Mouse (Mus musculus) stomach, embryonic 15.5 days (tissue): ENCODE data around the gene Aldh6a1. TPM values are rescaled to one million over a fixed set of nuclear protein-coding genes. Genes with fewer than 3 reads are reported as not detected.

Experiments used
- ATAC-seq: fragments of 200-750 bp; cut with Nextera tagmentation; 2 replicates; pipeline ENCODE4 v1.8.0; 2017; ENCODE audit warnings: low read depth, moderate number of reproducible peaks, moderate TSS enrichment; ENCODE audit not compliant: insufficient read depth, low FRiP score
- H3K27ac ChIP-seq: fragments of 300-500 bp; sonication (generic); 2 replicates; pipeline ENCODE4 v1.5.1; 2015; ENCODE audit warnings: mild to moderate bottlenecking, inconsistent platforms
- H3K27me3 ChIP-seq: fragments of 300-500 bp; sonication (generic); replicated peaks from 2 replicates; pipeline ENCODE4 v1.6.1; 2015; ENCODE audit warnings: inconsistent platforms
- H3K36me3 ChIP-seq: fragments of 300-500 bp; sonication (generic); 2 replicates; pipeline ENCODE4 v1.6.1; 2015; ENCODE audit warnings: inconsistent platforms
- H3K4me1 ChIP-seq: fragments of 300-500 bp; sonication (generic); 2 replicates; pipeline ENCODE4 v1.6.1; 2015; ENCODE audit warnings: inconsistent platforms
- H3K4me2 ChIP-seq: fragments of 300-500 bp; sonication (generic); 2 replicates; pipeline ENCODE4 v1.6.1; 2015; ENCODE audit warnings: mild to moderate bottlenecking, inconsistent platforms
- H3K4me3 ChIP-seq: fragments of 300-500 bp; sonication (generic); replicated peaks from 2 replicates; pipeline ENCODE4 v1.5.1; 2015; ENCODE audit warnings: inconsistent platforms
- H3K9ac ChIP-seq: fragments of 300-500 bp; sonication (generic); 2 replicates; pipeline ENCODE4 v1.6.1; 2015; ENCODE audit warnings: inconsistent platforms
- H3K9me3 ChIP-seq: fragments of 300-500 bp; sonication (generic); 2 replicates; pipeline ENCODE4 v1.6.1; 2016; ENCODE audit warnings: inconsistent platforms
- WGBS: fragments of 180-500 bp; shearing (Covaris S2); methylation state at CpG from one replicate; pipeline ENCODE4 v1.1.7; 2015; 5-methylcytosine and 5-hydroxymethylcytosine counted together
- polyA plus RNA-seq: library from polyadenylated mRNA; unstranded; fragments of >200 nt; fragmentation: Nextera tagmentation; extraction: Ambion mirVana; gene quantifications from 2 replicates; pipeline ENCODE4 v1.2.1, GENCODE M21; 2015

Aldh6a1 gene
- polyA plus RNA-seq, 1 experiment from 2014 or later, result 35.4 TPM

DNA sequence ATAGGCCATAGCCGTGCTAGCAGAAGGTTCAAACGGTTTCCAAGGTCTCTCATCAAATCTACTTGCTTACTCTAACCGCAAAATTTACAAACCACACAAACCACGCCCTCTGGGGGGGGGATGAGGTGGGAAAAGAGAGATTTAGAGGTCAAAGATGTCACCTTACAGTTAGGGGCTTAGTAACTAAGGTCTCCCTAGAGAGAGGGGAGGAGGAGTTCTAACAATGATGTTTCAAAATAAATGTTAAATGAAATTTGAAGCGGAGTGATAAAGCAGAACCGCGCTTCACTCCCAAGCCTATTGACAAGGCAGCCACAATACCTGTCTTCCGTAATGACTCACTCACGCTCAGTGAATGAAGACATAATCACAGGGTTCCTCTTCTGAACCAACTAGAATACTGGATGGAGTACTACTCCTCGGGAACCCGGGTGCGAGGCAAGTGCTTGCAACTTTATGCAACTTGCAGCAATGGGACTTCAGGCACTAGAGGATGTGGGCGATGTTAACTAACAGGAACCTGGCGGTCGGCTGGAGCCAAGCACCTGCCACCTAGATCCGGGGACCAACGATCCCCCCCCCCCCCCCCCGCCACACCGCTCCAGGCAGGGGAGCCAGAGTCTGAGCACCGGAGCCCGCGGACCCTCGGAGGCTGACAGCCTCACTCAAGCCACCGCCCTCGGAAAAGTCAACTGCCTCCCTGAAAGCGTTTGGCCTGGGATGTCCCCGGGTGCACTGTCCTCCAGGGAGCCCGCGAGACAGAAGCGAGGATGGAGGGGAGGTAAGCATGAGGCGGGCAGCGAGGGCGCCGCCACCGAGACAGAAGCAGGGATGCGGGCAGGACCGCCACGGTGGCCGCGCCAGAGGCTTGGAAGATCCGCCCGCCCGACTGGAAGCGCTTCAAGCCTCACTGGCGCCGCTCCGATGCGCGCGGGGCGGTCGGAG is 42.7 kb downstream of the Aldh6a1 start:
- 0 out of 2 replicates have a peak, but pooled peaks cover 2% of the 10 kb centered on the region for H3K4me1 ChIP-seq
- H3K9ac ChIP-seq, result peak overlapping the region; percentile 68
- 1% methylated on average over 50 of the region's 52 CpGs for WGBS
- peak overlapping the region; percentile 81 for H3K27ac ChIP-seq
- no peaks in the 10 kb centered on the region for H3K36me3 ChIP-seq
- H3K4me3 ChIP-seq, result peak overlapping the region; percentile 79
- peak overlapping the region; percentile 96 for H3K4me2 ChIP-seq
- H3K27me3 ChIP-seq, result no peaks in the 10 kb centered on the region
- ATAC-seq, result peak; percentile 47
- H3K9me3 ChIP-seq, result no peaks in the 10 kb centered on the region

DNA sequence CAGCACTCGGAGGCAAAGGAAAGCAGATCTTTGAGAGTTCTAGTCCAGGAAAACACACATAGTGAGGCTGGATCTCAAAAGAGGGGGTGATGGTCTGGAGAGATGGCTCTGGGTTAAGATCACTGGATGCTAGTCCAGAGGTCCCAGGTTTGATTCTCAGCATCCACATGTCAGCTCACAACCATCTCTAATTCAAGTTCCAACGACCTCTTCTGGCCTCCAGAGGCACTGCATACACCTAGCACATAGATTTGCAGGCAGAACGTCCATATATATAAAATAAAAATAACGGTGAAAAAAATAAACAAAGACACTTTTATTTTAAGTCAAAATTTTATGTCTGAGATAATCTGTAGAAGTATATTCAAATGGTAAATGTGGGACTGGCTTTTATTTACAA is 43.5 kb downstream of the Aldh6a1 start:
- H3K27me3 ChIP-seq, result no peaks in the 10 kb centered on the region
- H3K4me1 ChIP-seq, result 0 out of 2 replicates have a peak, but pooled peaks cover 2% of the 10 kb centered on the region
- no peak overlapping the region for H3K4me2 ChIP-seq
- H3K27ac ChIP-seq, result no peak overlapping the region
- no peak for ATAC-seq
- WGBS, result 57% methylated on average over 4 of the region's 4 CpGs
- H3K9ac ChIP-seq, result no peak overlapping the region
- no peak overlapping the region for H3K4me3 ChIP-seq
- H3K36me3 ChIP-seq, result no peaks in the 10 kb centered on the region
- H3K9me3 ChIP-seq, result no peaks in the 10 kb centered on the region

- Histone ChIP-seq H3K9me3 (no peaks in the 10 kb centered on the region), H3K36me3 (no peaks in the 10 kb centered on the region), H3K9ac (no peak overlapping the region), H3K27me3 (no peaks in the 10 kb centered on the region), H3K27ac (no peak overlapping the region), H3K4me1 (0 out of 2 replicates have a peak, but pooled peaks cover 6% of the 10 kb centered on the region), H3K4me3 (no peak overlapping the region), H3K4me2 (no peak overlapping the region)
- WGBS, result 88% methylated on average over 6 of the region's 6 CpGs
- no peak for ATAC-seq
Measured at GRCm38 (mm10) chr12:84404541-84404940, 46.3 kb downstream of the Aldh6a1 start.

DNA sequence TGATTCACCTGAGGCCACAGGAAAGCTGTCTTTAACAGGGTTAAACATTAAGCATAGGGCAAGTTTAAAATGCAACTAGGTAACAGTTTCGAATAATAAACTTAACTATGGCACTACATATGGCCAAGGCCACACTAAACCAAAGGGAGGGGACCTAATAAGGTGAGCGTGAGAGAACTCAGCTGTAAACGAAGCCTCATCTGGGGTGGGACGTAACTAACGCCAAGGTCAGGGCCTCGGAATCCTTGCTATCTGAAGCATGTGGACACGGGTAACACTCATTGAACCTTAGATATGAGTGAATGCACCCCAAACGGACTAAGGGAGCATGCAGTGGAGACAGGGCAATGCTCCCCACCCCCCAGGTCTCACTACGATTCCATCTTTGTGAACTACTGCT is 47.9 kb downstream of the Aldh6a1 start:
- Histone ChIP-seq H3K27me3 (no peaks in the 10 kb centered on the region), H3K27ac (no peak overlapping the region), H3K36me3 (no peaks in the 10 kb centered on the region), H3K4me1 (0 out of 2 replicates have a peak, but pooled peaks cover 6% of the 10 kb centered on the region), H3K4me2 (no peak overlapping the region), H3K9me3 (no peaks in the 10 kb centered on the region), H3K9ac (no peak overlapping the region), H3K4me3 (no peak overlapping the region)
- WGBS, result 62% methylated on average over 9 of the region's 9 CpGs
- no peak for ATAC-seq

- H3K9me3 ChIP-seq, result no peaks in the 10 kb centered on the region
- no peak overlapping the region for H3K9ac ChIP-seq
- no peak overlapping the region for H3K4me3 ChIP-seq
- peak overlapping the region; percentile 68; the same call in 1 of the 2 replicates for H3K27ac ChIP-seq
- no peaks in the 10 kb centered on the region for H3K36me3 ChIP-seq
- 28% methylated on average over 3 of the region's 3 CpGs for WGBS
- ATAC-seq, result peak; percentile 57; the same call in 1 of the 2 replicates
- H3K27me3 ChIP-seq, result no peaks in the 10 kb centered on the region
- H3K4me1 ChIP-seq, result 0 out of 2 replicates have a peak, but pooled peaks cover 4% of the 10 kb centered on the region
- H3K4me2 ChIP-seq, result no peak overlapping the region
Measured at GRCm38 (mm10) chr12:84400653-84401052, 50.2 kb downstream of the Aldh6a1 start.

- Histone ChIP-seq H3K9me3 (no peaks in the 10 kb centered on the region), H3K27me3 (no peaks in the 10 kb centered on the region), H3K27ac (peak overlapping the region; percentile 68), H3K4me3 (no peak overlapping the region), H3K9ac (no peak overlapping the region), H3K4me1 (0 out of 2 replicates have a peak, but pooled peaks cover 4% of the 10 kb centered on the region), H3K4me2 (no peak overlapping the region), H3K36me3 (no peaks in the 10 kb centered on the region)
- no peak for ATAC-seq
- WGBS, result 66% methylated on average over 3 of the region's 3 CpGs
Measured at GRCm38 (mm10) chr12:84400068-84400467, 50.7 kb downstream of the Aldh6a1 start.

DNA sequence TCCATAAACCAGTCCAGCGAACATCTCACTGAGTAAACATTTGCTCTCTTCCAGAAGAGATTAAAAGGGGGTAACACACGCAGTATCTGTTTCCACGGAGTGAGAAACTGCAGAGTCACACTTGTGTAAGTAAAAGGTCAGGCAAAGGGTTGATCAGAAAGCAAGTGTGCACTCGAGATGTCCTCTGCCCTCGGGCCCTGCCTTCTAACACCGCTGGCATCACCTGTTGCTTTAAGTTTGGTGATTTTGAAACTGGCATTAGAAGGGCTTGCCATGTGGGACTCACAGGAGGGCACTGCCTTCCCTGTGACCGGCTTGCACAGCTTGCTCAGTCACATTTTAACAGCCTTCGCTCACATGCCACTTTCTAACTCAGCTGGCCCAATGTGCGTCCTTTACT is 51.1 kb downstream of the Aldh6a1 start:
- Histone ChIP-seq H3K4me2 (no peak overlapping the region), H3K4me1 (0 out of 2 replicates have a peak, but pooled peaks cover 4% of the 10 kb centered on the region), H3K27me3 (no peaks in the 10 kb centered on the region), H3K4me3 (no peak overlapping the region), H3K9ac (no peak overlapping the region), H3K36me3 (no peaks in the 10 kb centered on the region), H3K9me3 (no peaks in the 10 kb centered on the region), H3K27ac (peak overlapping the region; percentile 68)
- ATAC-seq, result 0 out of 2 replicates have a peak, but pooled peaks have one; percentile 2
- 51% methylated on average over 9 of the region's 9 CpGs for WGBS

DNA sequence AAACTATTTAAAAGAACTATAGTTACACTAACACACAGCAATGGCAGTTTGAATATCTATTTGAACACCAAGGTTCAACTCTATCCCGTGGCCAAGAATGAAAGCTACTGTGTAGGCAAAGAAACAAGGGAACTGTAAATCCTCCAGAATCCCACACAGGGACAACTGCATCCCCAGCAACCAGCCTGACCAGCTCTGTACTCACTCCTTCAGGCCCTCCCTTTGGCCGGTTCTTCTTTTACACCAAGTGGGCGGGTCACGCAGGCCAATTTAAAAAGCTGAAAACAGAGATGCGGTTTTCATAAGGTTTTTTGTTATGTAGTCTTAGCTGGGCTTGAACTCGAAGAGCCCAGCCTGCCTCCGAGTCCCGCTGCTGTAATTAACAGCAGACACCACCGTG is 51.7 kb downstream of the Aldh6a1 start:
- WGBS, result 70% methylated on average over 9 of the region's 9 CpGs
- H3K4me2 ChIP-seq, result no peak overlapping the region
- no peaks in the 10 kb centered on the region for H3K36me3 ChIP-seq
- no peak for ATAC-seq
- 0 out of 2 replicates have a peak, but pooled peaks cover 4% of the 10 kb centered on the region for H3K4me1 ChIP-seq
- H3K27me3 ChIP-seq, result no peaks in the 10 kb centered on the region
- no peak overlapping the region for H3K4me3 ChIP-seq
- H3K27ac ChIP-seq, result peak overlapping the region; percentile 68
- no peak overlapping the region for H3K9ac ChIP-seq
- H3K9me3 ChIP-seq, result no peaks in the 10 kb centered on the region

- no peak for ATAC-seq
Measured at GRCm38 (mm10) chr12:84398629-84399028, 52.2 kb downstream of the Aldh6a1 start.

DNA sequence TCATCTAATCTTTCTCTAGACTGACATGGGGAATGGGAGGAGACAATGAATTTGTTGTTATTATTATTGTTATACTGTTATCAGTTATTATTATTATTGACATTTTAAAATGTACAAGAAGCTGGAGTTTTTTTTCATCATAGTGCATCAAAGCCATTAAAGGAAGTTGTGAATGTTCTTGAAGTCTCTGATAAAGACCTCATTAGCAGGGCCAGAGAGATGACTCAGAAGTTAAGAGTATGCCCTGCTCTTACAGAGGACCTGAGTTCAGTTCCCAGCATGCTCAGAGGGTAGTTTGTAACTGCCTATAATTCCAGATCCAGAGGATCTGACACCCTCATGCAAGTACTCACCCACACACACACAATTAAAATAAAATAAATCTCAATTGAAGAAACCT is 53.1 kb downstream of the Aldh6a1 start:
- Histone ChIP-seq H3K9me3 (no peaks in the 10 kb centered on the region), H3K27ac (no peak overlapping the region), H3K36me3 (no peaks in the 10 kb centered on the region), H3K4me3 (no peak overlapping the region), H3K4me1 (0 out of 2 replicates have a peak, but pooled peaks cover 4% of the 10 kb centered on the region), H3K27me3 (no peaks in the 10 kb centered on the region), H3K4me2 (no peak overlapping the region), H3K9ac (no peak overlapping the region)
- no peak for ATAC-seq

More at GRCm38 (mm10) chr12:84398629-84399028, 52.2 kb downstream of the Aldh6a1 start:
- Histone ChIP-seq H3K9me3 (no peaks in the 10 kb centered on the region), H3K4me2 (no peak overlapping the region), H3K36me3 (no peaks in the 10 kb centered on the region), H3K27me3 (no peaks in the 10 kb centered on the region), H3K9ac (no peak overlapping the region), H3K4me1 (0 out of 2 replicates have a peak, but pooled peaks cover 4% of the 10 kb centered on the region), H3K27ac (no peak overlapping the region), H3K4me3 (no peak overlapping the region)
- 73% methylated on average over 5 of the region's 5 CpGs for WGBS

- Histone ChIP-seq H3K27ac (0 out of 2 replicates have a peak overlapping the region, but pooled peaks have one; percentile 17), H3K4me3 (no peak overlapping the region), H3K4me1 (0 out of 2 replicates have a peak, but pooled peaks cover 4% of the 10 kb centered on the region), H3K4me2 (no peak overlapping the region), H3K27me3 (no peaks in the 10 kb centered on the region), H3K9me3 (no peaks in the 10 kb centered on the region), H3K9ac (no peak overlapping the region), H3K36me3 (no peaks in the 10 kb centered on the region)
- 81% methylated on average over 14 of the region's 14 CpGs for WGBS
- ATAC-seq, result no peak
Measured at GRCm38 (mm10) chr12:84396947-84397679, 53.7 kb downstream of the Aldh6a1 start.
